Mouse (Mus musculus) activated CD4-positive, CD25-positive, alpha-beta regulatory T cell, adult 9 weeks (primary cell): ENCODE data around the gene Capn2. TPM values are rescaled to one million over a fixed set of nuclear protein-coding genes. Genes with fewer than 3 reads are reported as not detected.

ENCODE experiments used
- polyA plus RNA-seq: library from polyadenylated mRNA; unstranded; fragments of 100-300 nt; shearing (Covaris generic); gene quantifications from one replicate; pipeline ENCODE4 v1.2.1, GENCODE M21; 2017

Gene Capn2
- 51.6 TPM for polyA plus RNA-seq

GRCm38 (mm10) chr1:182516758-182517676, at the start of gene Capn2:
Capn2 (minus strand) TSS chr1:182517608.

GRCm38 (mm10) chr1:182564408-182565120, 47.2 kb upstream of the Capn2 start, which contains the start of gene Capn8:
Capn8 (plus strand) TSS chr1:182565007.

Other genes starting within 250 kb of the Capn2 start
- 125 TPM for gene Degs1, start 234.8 kb downstream of the Capn2 start, polyA plus RNA-seq
- gene Fbxo28, start 176.0 kb downstream of the Capn2 start, polyA plus RNA-seq = 4.8 TPM
- gene Trp53bp2, start 108.4 kb downstream of the Capn2 start, polyA plus RNA-seq = 8.7 TPM
- gene Capn8, start 47.4 kb upstream of the Capn2 start, polyA plus RNA-seq = not detected
- gene Ccdc185, start 231.6 kb upstream of the Capn2 start, polyA plus RNA-seq = not detected
- 3.5 TPM for gene Susd4, start 246.3 kb upstream of the Capn2 start, polyA plus RNA-seq